Mouse (Mus musculus) heart, postnatal 36 days (tissue): ENCODE results near the gene Ryr2. TPM values are rescaled to one million over a fixed set of nuclear protein-coding genes. Genes with fewer than 3 reads are reported as not detected.

Source experiments
- DNase-seq, 2 experiments: peaks; one replicate each; pipeline ENCODE4 v3.0.0; 2021 to 2022
- intact Hi-C: fragments of 180-260 bp; cut with DNase I; formaldehyde crosslinking; loops from one replicate; pipeline ENCODE4 v1.15.1; 2025
- total RNA-seq, 2 experiments: library from RNA; stranded (reverse); gene quantifications; 2 replicates each; pipeline ENCODE4 v1.2.3; 2021

Gene Ryr2
- total RNA-seq, 2 experiments from 2014 or later, result 988 to 1,013 TPM

- DNase-seq, result no peak
- intact Hi-C loops, result no loop called here
These were observed 7.8 kb downstream of the Ryr2 start for GRCm38 (mm10) chr13:12098981-12099380.

GRCm38 (mm10) chr13:12096382-12096932 lies 10.3 kb downstream of the Ryr2 start:
- no peak for DNase-seq
- intact Hi-C loops, result no loop called here

- intact Hi-C loops, result no loop called here
These were observed 12.2 kb downstream of the Ryr2 start for GRCm38 (mm10) chr13:12094569-12094968.

GRCm38 (mm10) chr13:12093146-12093545 lies 13.6 kb downstream of the Ryr2 start:
- no peak for DNase-seq
- intact Hi-C loops, result no loop called here

More at GRCm38 (mm10) chr13:12094569-12094968, 12.2 kb downstream of the Ryr2 start:
- no peak for DNase-seq

- intact Hi-C loops, result no loop called here
- no peak for DNase-seq
These were observed 14.2 kb downstream of the Ryr2 start for GRCm38 (mm10) chr13:12092379-12093107.

- intact Hi-C loops, result no loop called here
- DNase-seq, result no peak
These were observed 22.7 kb downstream of the Ryr2 start for GRCm38 (mm10) chr13:12084112-12084475.

GRCm38 (mm10) chr13:12083443-12084111 lies 23.2 kb downstream of the Ryr2 start:
- intact Hi-C loops, result no loop called here
- no peak for DNase-seq

- DNase-seq, result no peak
- intact Hi-C loops, result no loop called here
These were observed 26.2 kb downstream of the Ryr2 start for GRCm38 (mm10) chr13:12080590-12080989.

GRCm38 (mm10) chr13:12079536-12079935 lies 27.2 kb downstream of the Ryr2 start:
- intact Hi-C loops, result no loop called here
- no peak for DNase-seq

GRCm38 (mm10) chr13:12074897-12075296 lies 31.8 kb downstream of the Ryr2 start:
- intact Hi-C loops, result no loop called here
- DNase-seq, result no peak

GRCm38 (mm10) chr13:12072571-12072970 lies 34.2 kb downstream of the Ryr2 start:
- no peak for DNase-seq
- intact Hi-C loops, result no loop called here

GRCm38 (mm10) chr13:12072112-12072511 lies 34.6 kb downstream of the Ryr2 start:
- intact Hi-C loops, result no loop called here
- no peak for DNase-seq

- intact Hi-C loops, result no loop called here
- no peak for DNase-seq
These were observed 36.3 kb downstream of the Ryr2 start for GRCm38 (mm10) chr13:12070157-12071129.

- intact Hi-C loops, result no loop called here
- no peak for DNase-seq
These were observed 42.2 kb downstream of the Ryr2 start for GRCm38 (mm10) chr13:12064576-12064975.

- no peak for DNase-seq
- intact Hi-C loops, result no loop called here
These were observed 43.2 kb downstream of the Ryr2 start for GRCm38 (mm10) chr13:12063561-12063960.

- intact Hi-C loops, result no loop called here
- no peak for DNase-seq
These were observed 49.4 kb downstream of the Ryr2 start for GRCm38 (mm10) chr13:12057357-12057771.

GRCm38 (mm10) chr13:12055913-12056312 lies 50.8 kb downstream of the Ryr2 start:
- intact Hi-C loops, result no loop called here
- DNase-seq, result no peak

- no peak for DNase-seq
- intact Hi-C loops, result no loop called here
These were observed 52.8 kb downstream of the Ryr2 start for GRCm38 (mm10) chr13:12053910-12054309.

- no peak for DNase-seq
- intact Hi-C loops, result no loop called here
These were observed 55.9 kb downstream of the Ryr2 start for GRCm38 (mm10) chr13:12050809-12051208.

GRCm38 (mm10) chr13:12047059-12047458 lies 59.7 kb downstream of the Ryr2 start:
- DNase-seq, result no peak
- intact Hi-C loops, result no loop called here

- DNase-seq, result no peak
- intact Hi-C loops, result no loop called here
These were observed 62.0 kb downstream of the Ryr2 start for GRCm38 (mm10) chr13:12044751-12045150.
